Mouse (Mus musculus): Measurements from ENCODE around the gene Mef2d. TPM values are rescaled to one million over a fixed set of nuclear protein-coding genes. Genes with fewer than 3 reads are reported as not detected.

Gene Mef2d
- polyA plus RNA-seq, 1 experiment from 2014 or later: 19.7 TPM

DNA sequence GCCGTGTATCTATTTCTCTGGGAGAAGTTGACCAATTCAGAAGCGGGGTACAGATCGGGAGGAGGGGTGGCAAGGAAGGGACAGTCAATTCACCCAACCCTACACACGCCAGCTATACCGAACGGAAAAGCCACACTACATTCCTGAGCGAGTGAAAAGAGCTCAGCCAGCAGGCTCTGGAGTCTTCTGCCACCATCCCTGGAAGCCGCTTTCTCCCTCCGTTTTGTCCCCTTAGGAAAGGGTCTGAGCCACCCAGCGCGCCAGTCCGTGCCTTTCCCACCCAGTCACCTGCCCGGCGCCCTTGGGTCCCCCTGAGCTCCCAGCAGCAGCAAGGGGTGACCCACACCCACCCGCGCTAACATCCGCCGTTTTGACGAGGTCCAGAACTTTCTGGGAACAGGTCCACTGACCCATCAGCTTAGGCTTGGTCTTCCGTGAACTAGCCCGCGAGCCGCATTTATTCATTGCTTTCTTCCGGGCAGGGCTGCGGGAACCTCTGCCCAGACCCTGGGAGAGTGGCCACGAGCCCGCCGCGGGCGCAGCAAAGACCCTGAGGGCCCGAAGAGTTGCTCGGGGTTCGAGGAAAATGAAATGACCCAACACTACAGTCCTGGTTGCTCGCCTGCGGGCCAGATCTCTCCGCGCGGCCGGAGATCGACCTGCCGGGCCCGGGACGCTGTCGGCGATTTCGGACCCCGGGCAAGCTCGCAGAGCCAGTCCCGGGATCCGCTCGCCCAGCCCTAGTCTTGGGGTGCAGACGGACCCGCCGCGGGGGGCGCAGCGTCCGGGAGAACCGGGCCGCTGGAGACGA lies 58.2 kb downstream of the Mef2d start:
- Histone ChIP-seq H3K9ac (peak overlapping the region; percentile 43; the same call in 1 of the 2 replicates), H3K36me3 (no peaks in the 10 kb centered on the region), H3K27ac (no peak overlapping the region), H3K9me3 (no peaks in the 10 kb centered on the region), H3K4me2 (replicated peaks) (peak overlapping the region; percentile 56), H3K4me1 (peaks cover 9% of the 10 kb centered on the region), H3K4me3 (peak overlapping the region; percentile 37), H3K27me3 (peaks cover 100% of the 10 kb centered on the region)
- ATAC-seq (ENCODE audit: low FRiP score, low read depth): no peak
- under 1% methylated on average over 61 of the region's 61 CpGs for WGBS

GRCm38 (mm10) chr3:88200972-88201330 lies 58.8 kb downstream of the Mef2d start:
- WGBS: under 1% methylated on average over 34 of the region's 37 CpGs
- H3K36me3 ChIP-seq: no peaks in the 10 kb centered on the region
- no peak for ATAC-seq (ENCODE audit: low FRiP score, low read depth)
- peak overlapping the region; percentile 56 for H3K4me2 ChIP-seq (replicated peaks)
- no peaks in the 10 kb centered on the region for H3K9me3 ChIP-seq
- H3K27me3 ChIP-seq: peaks cover 100% of the 10 kb centered on the region
- H3K4me1 ChIP-seq: peaks cover 9% of the 10 kb centered on the region
- peak overlapping the region; percentile 43; the same call in 1 of the 2 replicates for H3K9ac ChIP-seq
- no peak overlapping the region for H3K27ac ChIP-seq
- peak overlapping the region; percentile 37 for H3K4me3 ChIP-seq

- peaks cover 100% of the 10 kb centered on the region for H3K27me3 ChIP-seq
- no peak for ATAC-seq (ENCODE audit: low FRiP score, low read depth)
- no peaks in the 10 kb centered on the region for H3K9me3 ChIP-seq
- H3K4me2 ChIP-seq (replicated peaks): no peak overlapping the region
- no peaks in the 10 kb centered on the region for H3K36me3 ChIP-seq
- no peak overlapping the region for H3K27ac ChIP-seq
- peaks cover 9% of the 10 kb centered on the region for H3K4me1 ChIP-seq
- 10% methylated on average over 5 of the region's 5 CpGs for WGBS
- H3K9ac ChIP-seq: no peak overlapping the region
- no peak overlapping the region for H3K4me3 ChIP-seq
These were observed 59.5 kb downstream of the Mef2d start for GRCm38 (mm10) chr3:88201640-88202039.

DNA sequence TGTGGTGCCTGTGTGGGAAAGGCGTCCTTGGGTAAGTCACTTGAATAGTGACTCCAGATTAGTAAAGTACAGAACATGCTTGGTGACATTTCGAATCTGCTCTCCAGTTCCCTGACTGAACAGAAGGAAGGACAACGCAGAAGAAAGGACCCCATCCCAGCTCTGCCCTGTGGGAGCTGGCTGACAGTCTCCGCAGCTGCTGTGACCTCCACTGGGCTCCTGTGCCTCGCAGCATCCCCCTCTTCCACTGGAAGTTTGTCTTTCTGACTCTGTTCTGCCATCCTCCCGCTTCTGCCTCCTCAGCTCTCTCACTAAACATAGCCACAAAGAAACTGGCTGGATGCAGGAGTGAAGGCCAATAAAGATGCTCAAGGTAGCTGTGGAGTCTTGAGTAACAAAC lies 60.8 kb downstream of the Mef2d start:
- H3K4me1 ChIP-seq: peaks cover 11% of the 10 kb centered on the region
- no peak for ATAC-seq (ENCODE audit: low FRiP score, low read depth)

DNA sequence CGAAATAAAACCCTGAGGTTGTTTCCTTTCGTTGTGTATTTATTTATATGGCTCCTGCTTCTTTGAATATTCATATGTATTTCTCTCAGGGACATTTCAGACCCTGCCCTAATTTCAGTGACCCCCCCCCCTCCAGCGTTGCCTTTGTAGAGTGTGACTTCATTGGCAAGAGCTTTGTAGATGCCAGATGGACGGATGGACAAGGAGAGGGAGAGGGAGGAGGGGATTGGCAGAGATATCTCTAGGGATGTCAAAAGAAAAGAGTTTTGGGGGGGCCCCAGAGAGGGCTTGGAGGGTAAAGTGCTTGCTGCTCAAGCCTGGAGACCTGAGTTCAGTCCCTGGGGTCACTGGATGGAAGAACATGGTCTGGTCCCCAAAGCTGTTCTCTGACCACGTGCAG lies 61.3 kb downstream of the Mef2d start:
- 10% methylated on average over 5 of the region's 5 CpGs for WGBS
- no peak for ATAC-seq (ENCODE audit: low FRiP score, low read depth)

More for the DNA sequence above, 60.8 kb downstream of the Mef2d start:
- WGBS: 4% methylated on average over 6 of the region's 6 CpGs
- H3K36me3 ChIP-seq: no peaks in the 10 kb centered on the region
- H3K27ac ChIP-seq: no peak overlapping the region
- H3K9ac ChIP-seq: no peak overlapping the region
- H3K4me3 ChIP-seq: no peak overlapping the region
- peaks cover 100% of the 10 kb centered on the region for H3K27me3 ChIP-seq
- no peak overlapping the region for H3K4me2 ChIP-seq (replicated peaks)
- no peaks in the 10 kb centered on the region for H3K9me3 ChIP-seq

GRCm38 (mm10) chr3:88203999-88204700 lies 62.0 kb downstream of the Mef2d start:
- H3K36me3 ChIP-seq: no peaks in the 10 kb centered on the region
- no peak for ATAC-seq (ENCODE audit: low FRiP score, low read depth)
- no peak overlapping the region for H3K4me2 ChIP-seq (replicated peaks)
- no peak overlapping the region for H3K4me3 ChIP-seq
- no peak overlapping the region for H3K9ac ChIP-seq
- peaks cover 100% of the 10 kb centered on the region for H3K27me3 ChIP-seq
- no peak overlapping the region for H3K27ac ChIP-seq
- H3K9me3 ChIP-seq: no peaks in the 10 kb centered on the region
- 4% methylated on average over 7 of the region's 7 CpGs for WGBS
- H3K4me1 ChIP-seq: peaks cover 11% of the 10 kb centered on the region

More for the DNA sequence above, 61.3 kb downstream of the Mef2d start:
- no peak overlapping the region for H3K27ac ChIP-seq
- H3K27me3 ChIP-seq: peaks cover 100% of the 10 kb centered on the region
- no peak overlapping the region for H3K4me3 ChIP-seq
- no peaks in the 10 kb centered on the region for H3K36me3 ChIP-seq
- H3K9me3 ChIP-seq: no peaks in the 10 kb centered on the region
- H3K4me2 ChIP-seq (replicated peaks): no peak overlapping the region
- peaks cover 11% of the 10 kb centered on the region for H3K4me1 ChIP-seq
- H3K9ac ChIP-seq: no peak overlapping the region

DNA sequence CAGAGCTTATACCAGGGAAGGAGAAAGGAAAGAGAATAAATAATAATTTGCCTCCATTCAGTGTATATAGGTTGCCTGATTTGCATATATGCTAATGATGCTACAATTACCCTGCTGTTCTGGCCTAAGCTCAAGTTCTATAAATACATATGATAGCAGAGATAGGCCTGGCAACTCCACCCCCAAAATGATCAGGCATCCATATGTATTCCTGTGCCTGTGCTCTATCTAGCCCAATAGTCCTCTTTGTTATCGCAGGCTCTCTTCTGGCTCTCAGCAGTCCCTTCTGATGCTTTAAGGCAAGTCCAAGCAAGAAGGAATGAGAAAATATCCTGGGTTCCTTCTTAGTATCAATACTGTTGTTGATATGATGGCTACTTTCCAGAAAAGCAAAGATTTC lies 62.6 kb downstream of the Mef2d start:
- H3K4me2 ChIP-seq (replicated peaks): no peak overlapping the region
- no peak overlapping the region for H3K27ac ChIP-seq
- ATAC-seq (ENCODE audit: low FRiP score, low read depth): no peak
- H3K9me3 ChIP-seq: no peaks in the 10 kb centered on the region
- peaks cover 11% of the 10 kb centered on the region for H3K4me1 ChIP-seq
- 22% methylated on average over 1 of the region's 1 CpGs for WGBS
- H3K27me3 ChIP-seq: peaks cover 100% of the 10 kb centered on the region
- no peaks in the 10 kb centered on the region for H3K36me3 ChIP-seq
- H3K9ac ChIP-seq: no peak overlapping the region
- no peak overlapping the region for H3K4me3 ChIP-seq

GRCm38 (mm10) chr3:88205176-88205562 lies 63.0 kb downstream of the Mef2d start:
- Histone ChIP-seq H3K4me3 (no peak overlapping the region), H3K27me3 (peaks cover 100% of the 10 kb centered on the region), H3K9me3 (no peaks in the 10 kb centered on the region), H3K36me3 (no peaks in the 10 kb centered on the region), H3K27ac (no peak overlapping the region), H3K9ac (no peak overlapping the region), H3K4me1 (peaks cover 11% of the 10 kb centered on the region), H3K4me2 (replicated peaks) (no peak overlapping the region)
- ATAC-seq (ENCODE audit: low FRiP score, low read depth): no peak
- 4% methylated on average over 4 of the region's 4 CpGs for WGBS

DNA sequence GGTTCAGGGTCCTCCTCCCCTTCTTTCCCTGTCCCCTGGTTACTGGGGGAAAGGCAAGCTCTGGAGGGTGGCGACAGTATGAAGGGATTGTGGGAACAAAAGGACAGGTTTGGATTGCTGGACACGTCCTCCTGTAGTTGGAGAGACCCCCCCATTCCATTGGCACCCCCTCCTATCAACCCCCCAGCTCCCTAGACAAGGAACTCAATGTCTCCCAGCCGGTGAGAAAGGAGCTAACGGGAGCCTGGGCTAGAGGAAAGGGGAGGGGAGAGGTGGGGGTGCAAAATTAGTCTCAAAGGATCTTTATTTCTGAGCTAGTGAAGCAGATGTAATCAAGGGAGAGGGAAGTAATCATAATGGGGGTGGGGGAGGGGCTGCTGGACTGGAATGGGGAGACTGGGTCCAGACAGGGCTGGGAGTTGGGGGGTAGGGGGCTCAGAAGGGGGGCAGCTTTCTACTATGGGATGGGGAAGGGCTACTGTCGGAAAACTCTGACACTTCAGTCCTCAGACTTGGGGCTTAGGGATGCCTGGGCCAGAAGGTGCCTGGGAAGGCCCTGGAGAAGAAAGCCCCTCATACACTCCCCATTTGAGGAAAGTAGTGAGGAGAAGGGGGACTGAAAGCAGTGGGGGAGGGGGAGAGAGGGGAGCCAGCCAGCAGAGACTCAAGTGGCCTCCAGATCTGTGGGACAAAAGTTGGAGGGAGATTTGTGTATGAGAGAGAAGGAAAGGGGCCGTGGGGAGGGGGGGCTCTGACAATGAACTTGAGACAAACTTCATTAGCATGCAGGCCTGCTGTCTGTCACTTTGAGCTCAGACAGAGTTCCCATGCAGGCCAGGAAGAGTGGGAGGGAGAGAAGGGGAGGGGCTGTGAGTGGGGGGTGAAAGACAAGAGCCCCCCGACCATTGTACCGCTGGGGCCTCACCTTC lies 63.7 kb downstream of the Mef2d start:
- Histone ChIP-seq H3K4me3 (no peak overlapping the region), H3K27ac (no peak overlapping the region), H3K36me3 (no peaks in the 10 kb centered on the region), H3K4me2 (replicated peaks) (no peak overlapping the region), H3K4me1 (peaks cover 5% of the 10 kb centered on the region), H3K9ac (no peak overlapping the region), H3K9me3 (no peaks in the 10 kb centered on the region), H3K27me3 (peaks cover 100% of the 10 kb centered on the region)
- no peak for ATAC-seq (ENCODE audit: low FRiP score, low read depth)
- WGBS: under 1% methylated on average over 8 of the region's 8 CpGs

DNA sequence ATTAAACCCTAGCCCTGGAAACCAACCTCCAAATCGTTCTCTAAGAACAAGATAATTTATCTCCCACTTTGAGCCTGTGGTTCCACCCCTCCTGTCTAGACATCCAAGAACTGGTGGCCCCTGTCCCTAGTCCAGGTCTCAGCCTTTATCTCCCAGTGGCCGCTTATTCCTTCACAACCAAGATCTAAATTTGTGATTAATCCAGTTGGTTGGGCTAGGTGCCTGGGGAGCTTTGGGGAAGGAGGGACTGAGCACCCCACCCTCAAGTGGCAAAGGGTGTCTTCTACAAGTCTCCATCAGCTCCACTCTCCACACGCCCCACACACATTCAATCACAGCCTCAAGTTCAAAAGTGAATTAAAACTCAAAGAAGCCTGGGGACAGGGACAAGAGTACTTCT lies 64.3 kb downstream of the Mef2d start:
- 0 out of 2 replicates have a peak, but pooled peaks cover 2% of the 10 kb centered on the region for H3K4me1 ChIP-seq
- no peak overlapping the region for H3K27ac ChIP-seq
- no peaks in the 10 kb centered on the region for H3K9me3 ChIP-seq
- WGBS: 3% methylated on average over 3 of the region's 3 CpGs
- no peak overlapping the region for H3K4me3 ChIP-seq
- no peak for ATAC-seq (ENCODE audit: low FRiP score, low read depth)
- no peak overlapping the region for H3K9ac ChIP-seq
- no peak overlapping the region for H3K4me2 ChIP-seq (replicated peaks)
- H3K36me3 ChIP-seq: no peaks in the 10 kb centered on the region
- H3K27me3 ChIP-seq: peaks cover 100% of the 10 kb centered on the region

DNA sequence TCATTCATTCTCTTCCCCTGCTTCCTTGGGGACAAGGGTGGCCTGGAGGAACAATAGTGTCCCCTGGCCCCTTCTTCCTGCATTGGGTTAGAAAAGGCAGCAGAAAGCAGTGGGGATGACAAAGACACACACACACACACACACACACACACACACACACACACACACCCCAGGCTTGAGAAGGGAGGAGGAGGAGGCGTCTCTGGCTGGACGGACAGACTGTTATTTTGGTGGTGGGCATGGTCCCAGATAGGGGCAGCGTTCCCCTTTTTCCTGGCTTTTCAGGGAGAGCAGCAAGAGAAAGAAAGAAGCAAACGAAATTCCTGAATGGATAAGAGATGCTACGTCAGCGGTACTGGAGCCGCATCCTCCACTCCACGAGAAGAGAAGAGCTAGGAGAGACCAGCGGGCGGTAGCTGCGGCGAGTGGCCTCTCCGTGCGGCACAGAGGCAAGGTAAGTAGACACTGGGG lies 64.8 kb downstream of the Mef2d start:
- Histone ChIP-seq H3K36me3 (no peaks in the 10 kb centered on the region), H3K4me2 (replicated peaks) (no peak overlapping the region), H3K27me3 (peaks cover 100% of the 10 kb centered on the region), H3K4me1 (0 out of 2 replicates have a peak, but pooled peaks cover 2% of the 10 kb centered on the region), H3K9ac (no peak overlapping the region; the same call in 1 of the 2 replicates), H3K27ac (no peak overlapping the region), H3K4me3 (no peak overlapping the region), H3K9me3 (no peaks in the 10 kb centered on the region)
- no peak for ATAC-seq (ENCODE audit: low FRiP score, low read depth)
- 1% methylated on average over 14 of the region's 14 CpGs for WGBS

Data from limb, embryonic 13.5 days (tissue).